Mouse (Mus musculus): ENCODE measurements around the gene Plch2. TPM values are rescaled to one million over a fixed set of nuclear protein-coding genes. Genes with fewer than 3 reads are reported as not detected.
"Not testable (repeated sequence)": the region's sequence is repeated elsewhere in the genome, so short reads cannot be mapped to it uniquely, and the experiment has no call there.

Gene Plch2
- polyA plus RNA-seq, 1 experiment from 2014 or later, result 4.2 TPM

DNA sequence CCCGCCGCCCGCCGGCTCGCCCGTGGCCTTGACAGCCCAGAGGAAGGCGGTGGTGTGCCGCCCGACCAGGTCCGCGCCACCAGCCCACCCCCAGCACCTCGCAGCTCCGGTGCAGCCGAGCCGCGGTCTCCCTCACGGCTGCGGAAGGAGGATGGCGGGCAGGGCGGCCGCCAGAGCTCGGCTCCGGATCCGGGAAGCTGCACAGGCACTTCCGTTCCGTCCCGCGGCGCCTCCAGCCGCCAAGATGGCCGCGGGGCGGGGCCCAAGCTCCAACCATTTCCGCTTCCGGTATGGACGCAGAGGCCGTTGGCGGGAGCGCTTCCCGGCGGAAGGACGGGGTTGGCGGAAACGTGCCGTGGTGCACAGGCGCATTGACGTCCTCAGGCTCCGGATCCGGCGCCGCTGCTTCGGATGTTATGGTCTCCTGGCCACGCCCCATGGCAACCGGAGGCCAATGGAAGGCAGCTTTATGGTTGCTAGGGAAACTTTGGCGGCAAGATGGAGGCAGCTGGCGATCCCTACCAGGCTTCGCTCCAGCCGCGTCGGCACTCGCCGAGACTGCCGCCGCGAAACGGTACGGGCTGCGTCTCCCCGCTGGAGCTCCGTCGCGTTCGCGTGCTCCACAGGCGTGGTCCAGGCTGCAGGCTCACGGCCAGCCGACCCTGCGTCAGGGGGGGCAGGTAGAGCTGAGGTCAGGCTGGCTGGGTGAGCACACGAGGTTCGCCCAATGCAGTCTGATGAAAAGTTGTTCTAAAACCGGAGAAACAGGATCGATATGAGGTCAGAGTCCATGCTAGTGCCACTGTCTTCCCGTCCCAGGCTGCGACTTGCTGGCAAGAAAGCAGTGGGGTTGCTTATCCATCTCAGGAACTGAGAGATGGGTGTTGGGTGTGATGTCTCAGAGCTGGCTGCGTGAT is 29.8 kb upstream of the Plch2 start, which contains the start of the genes Rer1 and Morn1:
Gene Rer1, minus strand, starts transcription at position 275 of the 917 bp plus-strand sequence.
Gene Morn1, plus strand, starts transcription at position 470 of the 917 bp plus-strand sequence.
- Histone ChIP-seq H3K4me1 (peaks cover 30% of the 10 kb centered on the region), H3K9me3 (no peaks in the 10 kb centered on the region), H3K27ac (peak within 1 kb of the TSS; percentile 93), H3K9ac (peak within 1 kb of the TSS; percentile 92), H3K36me3 (replicated peaks) (peaks cover 25% of the 10 kb centered on the region), H3K4me2 (peak within 1 kb of the TSS; percentile 98), H3K27me3 (no peaks in the 10 kb centered on the region), H3K4me3 (replicated peaks) (peak within 1 kb of the TSS; percentile 85)
- under 1% methylated on average over 83 of the region's 85 CpGs for WGBS
- ATAC-seq (ENCODE audit: low FRiP score), result peak; percentile 97

DNA sequence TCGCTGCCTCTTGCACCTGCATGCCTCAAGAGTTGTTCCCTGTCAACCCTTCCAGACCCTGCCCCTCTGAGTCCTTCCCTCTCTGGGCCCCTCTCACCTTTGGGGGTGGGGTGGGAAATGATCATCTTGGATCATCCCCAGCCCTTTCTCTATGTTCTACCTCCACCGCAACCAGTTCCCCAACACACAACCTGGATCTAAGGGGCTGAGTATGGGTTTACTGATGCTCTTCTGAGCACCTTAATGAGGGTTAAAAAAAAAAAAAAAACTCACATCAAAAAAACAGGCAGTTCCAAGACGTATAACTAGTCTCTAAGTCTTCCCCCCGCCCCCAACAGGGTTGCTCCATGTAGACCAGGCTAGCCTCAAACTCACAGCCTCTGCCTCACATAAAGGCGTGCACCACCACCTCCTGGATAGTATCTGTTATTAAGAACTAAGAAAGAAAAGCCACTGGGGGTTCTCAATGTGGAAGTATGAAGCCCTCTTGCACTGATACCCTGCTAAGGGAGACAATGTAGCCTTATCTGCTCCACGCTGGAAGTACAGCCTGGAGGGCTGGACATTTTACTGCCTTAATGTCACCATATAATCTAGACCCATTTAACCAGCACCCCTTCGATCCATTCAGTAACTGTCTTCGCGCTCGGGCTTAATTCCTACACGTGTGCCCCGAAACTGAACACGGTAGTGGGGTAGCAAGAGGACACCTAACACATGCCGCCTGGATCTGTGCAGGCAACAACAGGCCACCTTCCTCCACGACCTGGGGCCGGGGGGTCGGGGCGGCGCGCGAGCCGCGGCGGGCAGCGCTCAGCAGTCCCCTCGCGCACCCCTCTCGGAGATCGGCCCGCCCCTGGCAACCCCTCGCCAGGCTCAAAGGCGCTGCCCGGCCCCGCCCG is 28.9 kb upstream of the Plch2 start:
- no peak for ATAC-seq (ENCODE audit: low FRiP score)
- Histone ChIP-seq H3K27ac (peak overlapping the region; percentile 93), H3K4me1 (peaks cover 30% of the 10 kb centered on the region), H3K27me3 (no peaks in the 10 kb centered on the region), H3K9ac (peak overlapping the region; percentile 92), H3K9me3 (no peaks in the 10 kb centered on the region), H3K36me3 (replicated peaks) (peaks cover 32% of the 10 kb centered on the region), H3K4me3 (replicated peaks) (peak overlapping the region; percentile 85), H3K4me2 (peak overlapping the region; percentile 92)
- WGBS, result 7% methylated on average over 34 of the region's 35 CpGs

DNA sequence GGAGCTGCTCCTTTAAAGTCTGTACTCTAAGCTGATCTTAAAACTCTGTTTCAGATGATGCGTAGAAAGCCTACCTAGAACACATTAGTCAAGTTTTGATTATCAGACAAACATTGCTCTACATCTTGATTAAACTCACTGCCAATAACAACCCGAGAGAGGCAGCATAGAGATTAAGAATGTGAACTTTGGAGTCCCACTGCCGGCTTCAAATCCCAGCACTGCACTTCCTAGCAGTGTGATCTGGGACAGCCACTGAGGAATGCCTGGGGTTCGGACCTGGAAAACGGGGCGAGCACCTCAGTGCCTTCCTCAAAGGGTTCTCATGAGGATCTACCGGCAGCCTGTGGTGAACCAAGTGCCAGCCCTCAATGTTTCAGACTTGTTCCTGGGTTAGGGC is 27.8 kb upstream of the Plch2 start:
- Histone ChIP-seq H3K27ac (no peak overlapping the region), H3K9me3 (no peaks in the 10 kb centered on the region), H3K36me3 (replicated peaks) (peaks cover 43% of the 10 kb centered on the region), H3K27me3 (no peaks in the 10 kb centered on the region), H3K4me1 (peaks cover 30% of the 10 kb centered on the region), H3K4me2 (no peak overlapping the region), H3K9ac (0 out of 2 replicates have a peak overlapping the region, but pooled peaks have one; percentile 92), H3K4me3 (replicated peaks) (no peak overlapping the region)
- ATAC-seq (ENCODE audit: low FRiP score), result no peak
- whole genome bisulfite sequencing, result 93% methylated on average over 7 of the region's 7 CpGs

DNA sequence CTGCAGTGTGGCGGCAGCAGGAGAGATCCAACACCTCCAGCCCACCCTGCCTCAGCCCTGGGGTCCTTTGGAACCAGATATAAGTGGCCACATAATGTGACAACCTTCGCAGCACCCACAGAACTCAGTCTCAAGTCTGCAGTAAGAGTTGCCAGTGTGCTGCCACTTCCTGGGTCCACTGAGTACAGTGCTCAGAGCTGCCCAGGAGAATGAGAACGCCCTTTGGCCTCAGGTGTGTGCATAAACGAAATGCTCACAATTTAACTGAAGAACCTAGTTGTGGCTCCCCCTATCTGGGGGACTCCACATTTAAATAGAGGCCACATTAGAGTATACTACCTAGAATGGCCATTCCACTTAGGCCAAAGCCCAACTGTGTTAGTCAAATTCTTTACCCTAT is 27.0 kb upstream of the Plch2 start:
- Histone ChIP-seq H3K4me1 (peaks cover 30% of the 10 kb centered on the region), H3K36me3 (replicated peaks) (peaks cover 45% of the 10 kb centered on the region), H3K4me3 (replicated peaks) (no peak overlapping the region), H3K9ac (0 out of 2 replicates have a peak overlapping the region, but pooled peaks have one; percentile 22), H3K9me3 (no peaks in the 10 kb centered on the region), H3K4me2 (no peak overlapping the region), H3K27ac (no peak overlapping the region), H3K27me3 (no peaks in the 10 kb centered on the region)
- 91% methylated on average over 4 of the region's 4 CpGs for WGBS
- ATAC-seq (ENCODE audit: low FRiP score), result no peak

DNA sequence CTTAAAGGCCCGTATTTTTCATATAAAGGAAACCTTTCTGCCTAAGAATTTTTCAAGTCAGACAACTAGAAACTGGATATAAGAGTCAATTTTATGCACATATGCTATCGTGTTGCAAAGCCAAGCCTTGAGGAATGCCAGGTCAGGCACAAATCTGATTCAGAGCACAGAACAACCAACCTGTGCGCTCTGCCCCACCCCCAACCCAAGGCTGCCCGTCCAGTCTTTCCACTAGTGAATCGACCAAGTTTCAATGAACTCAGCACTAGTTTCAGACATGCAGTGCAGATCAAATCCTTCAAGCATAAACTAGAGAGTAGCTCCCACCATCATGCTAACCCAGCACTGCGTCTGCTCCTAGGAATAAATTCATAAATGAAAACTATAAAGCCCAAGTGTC is 23.1 kb upstream of the Plch2 start:
- WGBS, result 94% methylated on average over 6 of the region's 6 CpGs
- peaks cover 80% of the 10 kb centered on the region for H3K36me3 ChIP-seq (replicated peaks)
- H3K27ac ChIP-seq, result no peak overlapping the region

DNA sequence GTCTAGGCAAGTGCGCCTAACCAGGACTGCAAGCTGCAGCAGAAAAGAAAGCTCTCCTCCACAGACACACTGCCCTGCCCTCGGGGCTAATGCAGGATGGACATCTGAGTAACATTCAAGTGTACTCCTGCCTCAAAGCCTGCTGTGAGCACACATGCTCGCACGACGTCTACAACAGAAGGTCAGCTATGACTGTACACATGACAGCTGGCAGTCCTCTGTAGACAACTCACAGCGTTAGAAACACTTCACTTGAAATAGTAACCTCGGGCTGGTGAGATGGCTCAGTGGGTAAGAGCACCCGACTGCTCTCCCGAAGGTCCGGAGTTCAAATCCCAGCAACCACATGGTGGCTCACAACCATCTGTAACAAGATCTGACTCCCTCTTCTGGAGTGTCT is 22.2 kb upstream of the Plch2 start:
- not testable (repeated sequence) for H3K9ac ChIP-seq; H3K4me1 ChIP-seq; H3K9me3 ChIP-seq; ATAC-seq (ENCODE audit: low FRiP score); H3K27ac ChIP-seq; H3K27me3 ChIP-seq; H3K4me3 ChIP-seq (replicated peaks); H3K4me2 ChIP-seq
- WGBS, result 93% methylated on average over 10 of the region's 10 CpGs
- H3K36me3 ChIP-seq (replicated peaks), result peaks cover 87% of the 10 kb centered on the region

More for the DNA sequence above, 23.1 kb upstream of the Plch2 start:
- Histone ChIP-seq H3K9me3 (no peaks in the 10 kb centered on the region), H3K4me2 (no peak overlapping the region), H3K4me1 (peaks cover 11% of the 10 kb centered on the region), H3K27me3 (no peaks in the 10 kb centered on the region), H3K4me3 (replicated peaks) (no peak overlapping the region), H3K9ac (no peak overlapping the region)
- ATAC-seq (ENCODE audit: low FRiP score), result no peak

DNA sequence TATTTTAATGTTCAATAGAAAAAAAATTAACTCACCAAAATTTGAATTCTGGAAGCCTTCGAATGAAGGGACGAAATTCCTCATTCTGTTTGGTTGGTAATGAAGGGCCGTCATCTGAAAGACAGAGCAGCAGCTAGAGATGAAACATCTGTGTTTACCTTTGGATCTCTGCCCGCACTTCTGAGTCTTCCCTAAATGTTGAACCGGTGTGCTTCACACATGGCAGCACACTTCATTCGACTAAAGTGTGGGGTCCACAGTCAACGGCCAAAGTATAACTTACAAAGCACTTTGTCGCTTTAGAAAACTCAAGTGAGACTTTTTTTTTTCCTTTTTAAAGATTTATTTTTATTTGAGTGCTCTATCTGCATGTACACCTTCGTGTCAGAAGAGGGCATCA is 20.1 kb upstream of the Plch2 start:
- 92% methylated on average over 9 of the region's 9 CpGs for WGBS
- Histone ChIP-seq H3K4me1 (no peaks in the 10 kb centered on the region), H3K4me2 (no peak overlapping the region), H3K27ac (no peak overlapping the region), H3K36me3 (replicated peaks) (peaks cover 85% of the 10 kb centered on the region), H3K4me3 (replicated peaks) (no peak overlapping the region), H3K27me3 (no peaks in the 10 kb centered on the region), H3K9me3 (no peaks in the 10 kb centered on the region), H3K9ac (no peak overlapping the region)
- no peak for ATAC-seq (ENCODE audit: low FRiP score)

DNA sequence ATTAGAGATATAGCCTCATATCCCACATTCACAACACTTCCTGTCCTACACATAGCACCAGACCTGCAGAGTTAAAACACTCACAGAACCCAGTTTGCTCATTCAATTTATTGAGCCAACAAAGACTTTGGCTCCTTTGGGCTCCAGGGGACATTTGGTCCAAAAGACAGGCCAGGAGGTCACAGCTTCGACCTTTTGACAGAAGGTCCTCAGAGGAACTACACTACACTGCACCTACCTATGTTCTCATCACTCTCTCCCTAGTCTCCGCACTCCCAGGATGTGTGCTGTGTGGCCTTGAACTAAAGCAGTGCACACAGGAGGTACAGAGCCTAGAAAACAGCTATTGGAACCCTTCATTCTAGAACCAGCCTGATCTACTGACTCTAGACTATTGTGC is 19.2 kb upstream of the Plch2 start:
- Histone ChIP-seq H3K9me3 (no peaks in the 10 kb centered on the region), H3K27me3 (no peaks in the 10 kb centered on the region), H3K27ac (no peak overlapping the region), H3K9ac (no peak overlapping the region), H3K36me3 (replicated peaks) (peaks cover 87% of the 10 kb centered on the region), H3K4me2 (no peak overlapping the region), H3K4me3 (replicated peaks) (no peak overlapping the region), H3K4me1 (no peaks in the 10 kb centered on the region)
- ATAC-seq (ENCODE audit: low FRiP score), result no peak
- 93% methylated on average over 2 of the region's 2 CpGs for WGBS

DNA sequence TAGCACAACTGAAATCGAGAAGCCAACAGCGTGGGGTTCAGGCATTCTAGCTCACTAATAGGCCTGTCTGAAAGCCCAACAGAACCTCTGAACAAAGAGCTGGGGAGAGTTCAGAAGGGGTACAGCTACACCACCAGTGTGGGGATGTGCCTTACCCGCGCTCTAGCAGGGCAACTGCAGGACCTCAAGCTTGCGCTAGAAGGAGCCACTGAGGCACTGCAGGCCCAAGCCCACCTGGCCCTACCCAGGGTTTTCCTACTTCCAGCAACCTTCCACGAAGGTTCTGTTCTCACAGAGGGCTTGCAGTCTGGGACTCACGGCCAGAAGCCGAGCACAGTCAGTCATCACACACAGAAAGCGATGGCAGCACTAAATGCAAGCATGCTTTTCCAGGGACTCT is 18.6 kb upstream of the Plch2 start:
- no peak for ATAC-seq (ENCODE audit: low FRiP score)
- Histone ChIP-seq H3K9ac (no peak overlapping the region), H3K4me1 (no peaks in the 10 kb centered on the region), H3K36me3 (replicated peaks) (peaks cover 88% of the 10 kb centered on the region), H3K4me2 (no peak overlapping the region), H3K27me3 (no peaks in the 10 kb centered on the region), H3K9me3 (no peaks in the 10 kb centered on the region), H3K4me3 (replicated peaks) (no peak overlapping the region), H3K27ac (no peak overlapping the region)
- 86% methylated on average over 9 of the region's 9 CpGs for WGBS

DNA sequence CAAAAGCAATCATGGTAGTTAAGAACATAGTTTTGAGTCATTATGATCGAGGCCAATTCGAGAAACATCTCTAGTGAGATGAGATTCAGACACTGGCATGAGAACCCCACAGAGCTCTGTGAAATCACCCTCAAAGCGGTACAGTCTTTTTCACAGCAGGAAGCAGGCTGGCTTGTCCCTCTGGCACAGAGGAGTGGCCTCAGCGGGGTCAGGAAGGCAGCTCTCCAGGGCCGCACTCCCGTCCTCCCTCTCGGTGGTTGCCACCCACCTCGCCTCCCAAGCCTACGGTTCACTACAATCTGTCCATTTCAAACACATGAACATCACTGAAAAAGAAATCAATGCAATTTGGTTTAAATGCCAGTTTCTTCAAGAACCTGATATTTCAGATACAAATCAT is 17.8 kb upstream of the Plch2 start:
- H3K4me3 ChIP-seq (replicated peaks), result no peak overlapping the region
- 80% methylated on average over 9 of the region's 9 CpGs for WGBS
- H3K27ac ChIP-seq, result no peak overlapping the region
- no peak overlapping the region for H3K9ac ChIP-seq
- no peak overlapping the region for H3K4me2 ChIP-seq
- no peaks in the 10 kb centered on the region for H3K9me3 ChIP-seq
- peaks cover 88% of the 10 kb centered on the region for H3K36me3 ChIP-seq (replicated peaks)
- no peaks in the 10 kb centered on the region for H3K27me3 ChIP-seq
- ATAC-seq (ENCODE audit: low FRiP score), result no peak
- no peaks in the 10 kb centered on the region for H3K4me1 ChIP-seq

DNA sequence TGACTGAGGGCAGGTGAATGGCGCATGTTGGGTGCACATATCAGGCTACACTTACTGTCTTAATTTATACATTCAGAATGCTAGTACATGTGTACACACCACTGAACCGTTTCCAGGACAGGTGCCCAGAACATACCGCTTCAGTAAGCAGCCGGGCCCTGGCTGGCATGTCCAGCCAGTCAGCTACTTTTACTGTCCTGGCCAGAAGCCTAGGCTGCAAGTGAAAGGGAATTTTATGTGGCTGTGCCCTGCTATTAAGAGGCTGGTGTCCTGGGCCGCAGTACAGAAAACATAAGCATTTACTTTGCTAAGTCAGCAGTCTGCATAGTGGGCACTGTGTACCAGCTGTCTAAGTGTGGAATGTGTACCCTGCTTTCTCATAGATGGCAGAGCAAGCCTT is 14.3 kb upstream of the Plch2 start:
- H3K9ac ChIP-seq, result no peak overlapping the region
- no peak for ATAC-seq (ENCODE audit: low FRiP score)
- H3K4me2 ChIP-seq, result no peak overlapping the region
- H3K9me3 ChIP-seq, result no peaks in the 10 kb centered on the region
- H3K27me3 ChIP-seq, result no peaks in the 10 kb centered on the region
- WGBS, result 93% methylated on average over 5 of the region's 5 CpGs
- no peak overlapping the region for H3K27ac ChIP-seq
- H3K36me3 ChIP-seq (replicated peaks), result peaks cover 73% of the 10 kb centered on the region
- H3K4me3 ChIP-seq (replicated peaks), result no peak overlapping the region
- peaks cover 19% of the 10 kb centered on the region for H3K4me1 ChIP-seq

DNA sequence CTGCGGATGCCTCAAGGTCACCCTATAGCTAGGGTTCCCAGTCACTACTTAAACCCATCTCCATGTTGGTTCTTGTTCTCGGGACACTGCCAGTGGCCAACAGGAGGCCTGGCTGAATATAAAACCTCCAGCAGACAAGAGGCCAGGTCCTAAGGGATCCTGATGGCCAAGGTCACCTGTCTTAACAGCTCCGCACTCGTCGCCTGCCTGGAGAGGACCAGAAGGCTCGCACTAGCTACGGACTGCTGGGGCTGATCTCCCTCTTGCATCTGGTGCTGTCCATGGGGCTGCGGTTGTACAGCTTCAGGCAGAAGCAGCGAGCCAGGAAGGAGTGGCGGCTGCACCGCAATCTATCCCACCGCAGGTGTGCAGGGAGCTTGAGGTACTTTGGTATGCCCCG is 13.6 kb upstream of the Plch2 start:
- H3K36me3 ChIP-seq (replicated peaks), result peaks cover 66% of the 10 kb centered on the region

More for the DNA sequence above, 13.6 kb upstream of the Plch2 start:
- no peak for ATAC-seq (ENCODE audit: low FRiP score)
- Histone ChIP-seq H3K4me1 (peaks cover 23% of the 10 kb centered on the region), H3K9ac (no peak overlapping the region), H3K27me3 (no peaks in the 10 kb centered on the region), H3K4me3 (replicated peaks) (no peak overlapping the region), H3K27ac (no peak overlapping the region), H3K9me3 (no peaks in the 10 kb centered on the region), H3K4me2 (no peak overlapping the region)
- 92% methylated on average over 13 of the region's 13 CpGs for WGBS
